Comparison of ENCODE assay signal across 8 mouse cellular contexts in the genomic region with DNA sequence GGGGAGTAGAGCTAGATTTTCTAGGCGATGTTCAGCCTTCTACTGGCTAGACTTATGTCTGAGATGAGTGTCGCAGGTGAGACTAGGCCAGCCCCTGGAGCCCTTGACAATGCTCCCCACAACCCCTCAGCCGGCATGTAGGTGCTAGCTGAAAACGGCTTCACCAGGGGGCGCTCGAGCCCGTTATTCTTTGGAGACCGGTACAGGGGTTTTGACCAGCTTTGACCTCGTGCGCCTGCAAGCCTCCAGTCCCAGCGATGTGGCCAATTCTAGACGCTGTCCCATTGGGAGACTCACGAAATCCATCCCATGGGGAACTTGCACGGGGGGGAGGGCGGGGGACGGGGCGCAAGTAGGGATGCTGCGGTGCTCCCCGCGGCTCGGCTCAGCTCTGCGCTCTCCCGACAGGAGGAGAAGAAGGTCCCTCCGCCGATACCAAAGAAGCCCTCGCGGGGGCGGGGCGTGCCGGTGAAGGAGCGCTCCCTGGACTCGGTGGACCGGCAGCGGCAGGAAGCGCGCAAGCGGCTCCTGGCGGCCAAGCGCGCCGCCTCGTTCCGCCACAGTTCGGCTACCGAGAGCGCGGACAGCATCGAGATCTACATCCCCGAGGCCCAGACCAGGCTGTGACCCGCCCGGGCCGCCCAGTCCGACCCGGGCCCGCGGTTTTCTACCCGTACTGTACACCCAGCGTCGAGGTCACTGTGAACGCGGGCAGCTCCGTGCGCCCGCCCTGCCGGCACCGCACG. TPM values are rescaled to one million over a fixed set of nuclear protein-coding genes. Genes with fewer than 3 reads are reported as not detected.
DNase-seq lines count a peak whose midpoint lies in the region; ATAC-seq and TF ChIP-seq lines count a peak whose summit lies in the region.

No protein-coding gene starts in this region.

- H3K4me3 ChIP-seq in intestine, embryonic 16.5 days (ENCODE audit: low read length) = peak overlapping the region; percentile 62
- H3K4me3 ChIP-seq in limb, embryonic 14.5 days (replicated peaks; ENCODE audit: low read length) = peak overlapping the region; percentile 61
- peak overlapping the region; percentile 49 for H3K4me3 ChIP-seq in midbrain, embryonic 16.5 days (ENCODE audit: low read depth, low read length)

- peak overlapping the region; percentile 100 for H3K4me2 ChIP-seq in intestine, embryonic 16.5 days (ENCODE audit: low read depth, low read length)
- peak overlapping the region; percentile 99 for H3K4me2 ChIP-seq in limb, embryonic 14.5 days (replicated peaks; ENCODE audit: low read depth, low read length, severe bottlenecking)
- peak overlapping the region; percentile 89 for H3K4me2 ChIP-seq in midbrain, embryonic 16.5 days (ENCODE audit: low read length)

- no peak overlapping the region; the same call in 1 of the 2 replicates for H3K27ac ChIP-seq in intestine, embryonic 16.5 days (ENCODE audit: low read length)
- H3K27ac ChIP-seq in limb, embryonic 14.5 days (replicated peaks; ENCODE audit: low read depth, low read length) = no peak overlapping the region
- peak overlapping the region; percentile 80 for H3K27ac ChIP-seq in midbrain, embryonic 16.5 days (ENCODE audit: low read length)

- under 1% methylated on average over 65 of the region's 67 CpGs for WGBS in intestine, embryonic 16.5 days
- 1% methylated on average over 47 of the region's 67 CpGs for WGBS in limb, embryonic 14.5 days
- under 1% methylated on average over 47 of the region's 67 CpGs for WGBS in midbrain, embryonic 16.5 days

- no peaks in the 10 kb centered on the region for H3K9me3 ChIP-seq in intestine, embryonic 16.5 days (ENCODE audit: control insufficient read depth, low read length)
- no peaks in the 10 kb centered on the region for H3K9me3 ChIP-seq in limb, embryonic 14.5 days (ENCODE audit: control insufficient read depth, low read length)
- H3K9me3 ChIP-seq in midbrain, embryonic 16.5 days (replicated peaks; ENCODE audit: control insufficient read depth, low read length, poor library complexity, severe bottlenecking) = no peaks in the 10 kb centered on the region

- H3K36me3 ChIP-seq in intestine, embryonic 16.5 days (ENCODE audit: control insufficient read depth, insufficient read depth, low read length) = no peaks in the 10 kb centered on the region
- H3K36me3 ChIP-seq in limb, embryonic 14.5 days (ENCODE audit: control insufficient read depth, insufficient read depth, low read length) = no peaks in the 10 kb centered on the region
- no peaks in the 10 kb centered on the region for H3K36me3 ChIP-seq in midbrain, embryonic 16.5 days (ENCODE audit: control insufficient read depth, insufficient read depth, low read length)

- H3K9ac ChIP-seq in intestine, embryonic 16.5 days (ENCODE audit: low read depth, low read length) = peak overlapping the region; percentile 71
- H3K9ac ChIP-seq in limb, embryonic 14.5 days (ENCODE audit: low read depth, low read length, severe bottlenecking) = peak overlapping the region; percentile 60
- peak overlapping the region; percentile 76 for H3K9ac ChIP-seq in midbrain, embryonic 16.5 days (ENCODE audit: low read depth, low read length)

- TF ChIP-seq POLR2A in limb, embryonic 14.5 days (IDR thresholded peaks at IDR 0.05; ENCODE audit: borderline replicate concordance, extremely low read depth, insufficient read depth, insufficient read length) = no peak

- H3K27me3 ChIP-seq in intestine, embryonic 16.5 days (replicated peaks; ENCODE audit: control insufficient read depth, insufficient read depth, low read length) = peaks cover 14% of the 10 kb centered on the region
- no peaks in the 10 kb centered on the region for H3K27me3 ChIP-seq in limb, embryonic 14.5 days (ENCODE audit: control insufficient read depth, insufficient read depth, low read length)
- no peaks in the 10 kb centered on the region for H3K27me3 ChIP-seq in midbrain, embryonic 16.5 days (ENCODE audit: control insufficient read depth, insufficient read depth, low read depth, low read length)

- ATAC-seq in intestine, embryonic 16.5 days = peak; percentile 87
- peak; percentile 79 for ATAC-seq in limb, embryonic 14.5 days (ENCODE audit: low FRiP score, low read depth)
- peak; percentile 37 for ATAC-seq in midbrain, embryonic 16.5 days

- peaks cover 7% of the 10 kb centered on the region for H3K4me1 ChIP-seq in intestine, embryonic 16.5 days (ENCODE audit: control insufficient read depth, insufficient read depth, low read length)
- peaks cover 5% of the 10 kb centered on the region for H3K4me1 ChIP-seq in limb, embryonic 14.5 days (ENCODE audit: control insufficient read depth, insufficient read depth, low read length)
- peaks cover 34% of the 10 kb centered on the region for H3K4me1 ChIP-seq in midbrain, embryonic 16.5 days (ENCODE audit: control insufficient read depth, insufficient read depth, low read length)

- peak; percentile 83 for DNase-seq in layer of hippocampus, adult 11-12 months (ENCODE audit: low spot score)
- no peak for DNase-seq in layer of hippocampus, adult 9-10 months (ENCODE audit: low spot score)
- peak; percentile 92 for DNase-seq in embryo, embryonic 10 days (ENCODE audit: low spot score)
- peak; percentile 69 to 87 for DNase-seq in gastrocnemius, postnatal 4 days (ENCODE audit: low spot score in 2 of 2)
- DNase-seq in limb, embryonic 14.5 days (ENCODE audit: low spot score) = peak; percentile 84
- DNase-seq in spleen, postnatal 10 days (ENCODE audit: low spot score in 2 of 2) = peak; percentile 76 to 93

RNA-seq across cellular contexts. Expression of a gene that starts 7.7 kb away (rescaled TPM):
- total RNA-seq in gastrocnemius, postnatal 4 days (2021) = 10 to 100 TPM; 31.7 to 35.6 TPM
- polyA plus RNA-seq in intestine, embryonic 16.5 days (2015; fragmentation: Nextera tagmentation; extraction: Ambion mirVana) = 56.1 and 63.3 TPM in 2 replicates
- 29.7 and 31.7 TPM in 2 replicates for polyA plus RNA-seq in limb, embryonic 14.5 days (2012; rRNA removed)
- 50.7 and 53.3 TPM in 2 replicates for polyA plus RNA-seq in limb, embryonic 14.5 days (2014; fragmentation: Nextera tagmentation; extraction: Ambion mirVana)
- 42.0 and 44.8 TPM in 2 replicates for polyA plus RNA-seq in midbrain, embryonic 16.5 days (2015; fragmentation: Nextera tagmentation; extraction: Ambion mirVana)

Comparison
In these comparisons a context has a peak if more than half of its experiments do, and no peak if none do; other contexts are left out.
1. ATAC-seq: peak in every context shown above with its lines; median percentile 87 in intestine, embryonic 16.5 days; 79 in limb, embryonic 14.5 days; 37 in midbrain, embryonic 16.5 days.